Mouse (Mus musculus): ENCODE measurements around the gene Zfr. TPM values are rescaled to one million over a fixed set of nuclear protein-coding genes. Genes with fewer than 3 reads are reported as not detected.

Zfr gene
- polyA plus RNA-seq (2016; fragmentation: Nextera tagmentation; extraction: Ambion mirVana): 120 and 122 TPM in 2 replicates

DNA sequence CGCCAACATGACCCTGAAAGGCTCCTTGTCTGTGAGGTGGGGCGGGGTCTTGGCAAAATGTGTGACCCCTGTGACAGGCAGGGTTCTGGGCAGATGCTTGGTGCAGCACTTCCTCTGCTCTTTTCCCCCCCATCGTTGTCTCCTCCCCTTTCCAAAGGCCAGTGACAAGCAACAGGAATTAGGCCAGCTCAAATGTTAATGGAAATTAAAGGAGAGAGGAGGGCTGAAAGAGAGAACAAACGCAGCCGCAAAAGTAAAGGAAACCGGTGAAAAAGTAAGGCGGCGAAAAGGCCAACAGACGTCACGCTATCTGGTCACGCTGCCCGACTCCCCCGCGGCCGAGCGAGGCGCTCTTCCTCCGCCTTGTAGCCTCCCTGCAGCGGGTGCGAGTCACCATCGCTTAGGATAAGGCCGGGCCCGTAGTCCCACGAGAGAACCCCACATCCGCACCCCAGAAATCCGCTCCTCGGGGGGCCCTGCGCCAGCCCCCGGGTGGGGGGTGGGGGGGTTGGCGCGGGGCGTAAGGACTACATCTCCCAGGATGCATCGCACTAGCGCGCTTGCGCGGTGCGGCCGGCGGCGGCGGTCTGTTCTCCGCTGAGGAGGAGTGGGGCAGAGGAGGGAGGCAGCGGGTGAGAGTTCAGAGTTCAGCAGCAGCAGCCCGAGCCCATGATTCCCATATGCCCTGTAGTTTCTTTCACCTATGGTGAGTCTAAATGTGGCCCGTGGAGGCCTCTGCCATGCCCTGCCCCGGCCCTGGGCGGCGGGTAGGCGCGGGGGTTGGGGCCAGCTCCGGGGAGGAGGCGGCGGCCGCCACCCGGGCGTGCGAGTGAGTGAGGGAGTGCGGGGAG lies at the start of gene Zfr:
Gene Zfr, plus strand, starts transcription at position 590 of the 851 bp plus-strand sequence.
- no peaks in the 10 kb centered on the region for H3K27me3 ChIP-seq (ENCODE audit: insufficient read depth, poor library complexity, severe bottlenecking)
- H3K27ac ChIP-seq: peak within 1 kb of the TSS; percentile 100
- no peaks in the 10 kb centered on the region for H3K9me3 ChIP-seq
- under 1% methylated on average over 59 of the region's 59 CpGs for WGBS
- DNase-seq (ENCODE audit: low spot score): peak; percentile 95
- peaks cover 7% of the 10 kb centered on the region for H3K36me3 ChIP-seq
- H3K4me3 ChIP-seq: peak within 1 kb of the TSS; percentile 99
- H3K4me1 ChIP-seq: peaks cover 24% of the 10 kb centered on the region

DNA sequence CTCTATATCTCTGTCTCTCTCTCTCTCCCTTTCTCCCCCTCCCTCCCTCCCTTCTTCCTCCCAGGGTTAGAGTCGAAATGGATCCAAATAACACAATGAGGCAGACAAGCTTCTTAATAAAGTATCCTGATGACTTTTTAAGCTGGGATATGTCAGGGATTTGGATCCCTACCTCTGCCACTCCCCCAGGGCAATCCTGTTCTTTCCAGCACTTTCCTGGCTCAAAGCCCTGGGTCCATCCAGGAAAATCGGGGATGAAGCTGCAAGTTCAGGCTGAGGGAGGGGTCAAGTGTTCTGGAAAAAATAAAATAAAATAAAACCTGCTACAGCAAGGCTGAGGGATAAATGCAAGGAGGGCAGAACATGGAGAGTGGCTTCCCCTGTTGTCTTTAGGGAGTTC lies 49.7 kb upstream of the Zfr start:
- no peak for DNase-seq (ENCODE audit: low spot score)
- H3K36me3 ChIP-seq: no peaks in the 10 kb centered on the region
- H3K27me3 ChIP-seq (ENCODE audit: insufficient read depth, poor library complexity, severe bottlenecking): no peaks in the 10 kb centered on the region
- peaks cover 10% of the 10 kb centered on the region; the same call in 1 of the 2 replicates for H3K4me1 ChIP-seq
- H3K9me3 ChIP-seq: 0 out of 2 replicates have a peak, but pooled peaks cover 5% of the 10 kb centered on the region
- no peak overlapping the region for H3K4me3 ChIP-seq
- 60% methylated on average over 2 of the region's 2 CpGs for WGBS
- peak overlapping the region; percentile 59 for H3K27ac ChIP-seq

DNA sequence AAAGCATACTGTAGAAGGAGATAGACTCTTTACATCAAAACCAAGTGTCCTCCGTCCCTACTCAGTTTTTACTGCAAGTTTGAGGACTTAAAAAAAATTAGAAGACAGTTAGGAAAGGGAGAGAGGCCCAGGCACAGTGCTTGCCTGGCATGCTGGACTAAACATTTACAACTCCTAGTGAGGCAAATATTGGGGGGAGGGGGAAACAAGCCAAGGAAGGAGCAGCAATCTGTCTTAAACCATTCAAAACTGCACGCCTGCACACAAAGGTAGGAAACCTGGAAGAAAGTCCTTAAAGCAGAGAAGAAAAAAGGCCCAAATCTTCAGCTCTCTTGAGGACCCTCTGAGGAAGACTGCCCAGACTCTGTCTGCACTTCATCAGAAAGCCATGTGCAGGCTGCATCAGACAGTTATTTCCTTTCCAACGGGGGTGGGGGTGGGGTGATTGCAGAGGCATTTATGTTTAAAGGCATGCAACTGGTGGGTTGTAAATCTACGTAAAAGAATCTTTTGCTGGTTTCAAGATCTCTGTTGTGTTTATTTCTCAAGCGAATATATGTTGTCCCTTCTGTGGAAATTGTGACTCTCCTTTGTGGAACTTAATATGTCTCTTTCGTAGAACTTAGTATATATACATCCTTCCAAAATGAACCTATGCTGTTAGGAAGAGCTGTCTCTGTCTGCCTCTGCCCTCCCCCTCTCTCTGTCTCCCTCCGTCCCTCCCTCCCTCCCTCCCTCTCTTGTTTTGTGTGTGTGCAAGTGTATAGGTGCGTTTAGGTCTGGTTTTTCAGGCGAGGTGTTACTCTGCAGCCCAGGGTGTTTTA lies 49.0 kb upstream of the Zfr start:
- Histone ChIP-seq H3K27me3 (ENCODE audit: insufficient read depth, poor library complexity, severe bottlenecking) (no peaks in the 10 kb centered on the region), H3K27ac (peak overlapping the region; percentile 59; the same call in 1 of the 2 replicates), H3K36me3 (no peaks in the 10 kb centered on the region), H3K9me3 (0 out of 2 replicates have a peak, but pooled peaks cover 5% of the 10 kb centered on the region), H3K4me1 (peaks cover 10% of the 10 kb centered on the region; the same call in 1 of the 2 replicates), H3K4me3 (no peak overlapping the region)
- WGBS: 51% methylated on average over 9 of the region's 9 CpGs
- no peak for DNase-seq (ENCODE audit: low spot score)

DNA sequence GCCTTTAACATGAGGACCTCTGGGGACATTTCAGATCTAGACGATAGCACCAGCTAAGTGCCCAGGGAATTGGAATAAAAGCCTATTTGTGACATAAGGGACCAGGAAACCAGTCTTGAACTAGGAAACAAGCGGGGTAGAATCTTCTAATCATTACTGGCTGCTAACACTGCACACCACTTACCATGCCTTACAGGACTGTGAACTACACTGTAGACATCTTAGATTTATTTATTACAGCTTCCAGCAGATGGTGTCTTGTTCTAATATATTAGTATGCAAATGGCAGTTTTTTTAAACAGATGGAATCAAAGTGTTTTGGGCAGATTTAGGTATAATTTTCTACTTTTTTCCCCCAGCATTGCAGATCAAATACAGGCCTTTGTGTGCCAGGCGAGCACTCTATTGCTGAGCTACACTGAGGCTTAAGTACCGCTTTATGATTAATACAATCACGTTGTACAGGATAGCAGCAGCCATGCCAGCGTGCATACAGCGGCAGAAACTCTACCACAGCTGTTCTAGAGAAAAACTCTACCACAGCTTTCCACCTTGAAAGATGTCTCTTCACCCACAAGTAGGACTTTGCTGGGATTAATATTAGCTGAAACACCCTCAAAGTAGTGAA lies 44.8 kb upstream of the Zfr start:
- H3K4me3 ChIP-seq: no peak overlapping the region
- WGBS: 85% methylated on average over 7 of the region's 7 CpGs
- no peaks in the 10 kb centered on the region for H3K36me3 ChIP-seq
- no peak for DNase-seq (ENCODE audit: low spot score)
- no peak overlapping the region for H3K27ac ChIP-seq
- no peaks in the 10 kb centered on the region for H3K27me3 ChIP-seq (ENCODE audit: insufficient read depth, poor library complexity, severe bottlenecking)
- H3K4me1 ChIP-seq: peaks cover 10% of the 10 kb centered on the region; the same call in 1 of the 2 replicates
- 0 out of 2 replicates have a peak, but pooled peaks cover 5% of the 10 kb centered on the region for H3K9me3 ChIP-seq

DNA sequence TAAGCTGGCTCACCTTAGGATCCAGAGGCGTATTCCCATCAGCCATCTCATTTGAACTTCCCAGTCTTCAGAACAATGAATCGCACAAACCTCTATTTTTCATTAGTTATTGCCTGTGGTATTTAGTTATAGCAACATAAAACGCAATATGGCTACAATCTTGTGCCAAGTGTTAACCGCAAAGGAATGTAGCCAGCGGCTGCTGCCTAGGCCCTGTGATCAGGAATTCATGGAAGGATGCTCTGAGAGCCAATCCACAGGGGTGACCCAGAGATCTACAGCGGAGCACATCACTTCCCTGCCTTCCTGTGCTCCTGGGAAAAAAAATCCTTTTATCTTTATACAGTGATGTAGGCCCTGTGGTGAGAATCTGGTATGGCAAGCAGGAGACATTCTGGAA lies 43.2 kb upstream of the Zfr start:
- no peak overlapping the region for H3K27ac ChIP-seq
- 87% methylated on average over 6 of the region's 6 CpGs for WGBS
- no peaks in the 10 kb centered on the region for H3K4me1 ChIP-seq
- no peaks in the 10 kb centered on the region for H3K36me3 ChIP-seq
- no peaks in the 10 kb centered on the region for H3K27me3 ChIP-seq (ENCODE audit: insufficient read depth, poor library complexity, severe bottlenecking)
- no peak for DNase-seq (ENCODE audit: low spot score)
- H3K9me3 ChIP-seq: 0 out of 2 replicates have a peak, but pooled peaks cover 5% of the 10 kb centered on the region
- no peak overlapping the region for H3K4me3 ChIP-seq

DNA sequence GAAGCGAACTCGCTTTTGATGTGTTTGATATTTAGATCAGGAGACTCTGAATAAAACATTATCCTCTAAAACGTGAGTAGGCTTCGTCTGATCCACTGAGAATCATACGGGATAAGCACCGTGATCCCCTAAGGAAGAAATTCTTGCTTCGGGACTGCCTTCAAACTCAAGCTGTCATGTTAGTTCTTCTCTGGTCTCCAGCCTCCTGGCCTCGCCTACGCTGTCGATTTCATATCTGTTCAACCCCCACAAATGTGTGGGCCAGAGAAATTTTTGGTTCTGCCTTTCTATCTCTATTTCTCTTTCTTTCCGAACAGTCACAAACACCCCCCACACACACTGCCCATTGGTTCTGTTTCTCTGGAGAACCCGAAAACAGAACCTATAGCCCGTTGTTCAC lies 35.3 kb upstream of the Zfr start:
- H3K27ac ChIP-seq: no peak overlapping the region
- H3K4me1 ChIP-seq: 0 out of 2 replicates have a peak, but pooled peaks cover 4% of the 10 kb centered on the region
- no peaks in the 10 kb centered on the region for H3K36me3 ChIP-seq
- H3K27me3 ChIP-seq (ENCODE audit: insufficient read depth, poor library complexity, severe bottlenecking): no peaks in the 10 kb centered on the region
- no peak for DNase-seq (ENCODE audit: low spot score)
- H3K4me3 ChIP-seq: no peak overlapping the region
- 85% methylated on average over 13 of the region's 13 CpGs for WGBS
- H3K9me3 ChIP-seq: no peaks in the 10 kb centered on the region

DNA sequence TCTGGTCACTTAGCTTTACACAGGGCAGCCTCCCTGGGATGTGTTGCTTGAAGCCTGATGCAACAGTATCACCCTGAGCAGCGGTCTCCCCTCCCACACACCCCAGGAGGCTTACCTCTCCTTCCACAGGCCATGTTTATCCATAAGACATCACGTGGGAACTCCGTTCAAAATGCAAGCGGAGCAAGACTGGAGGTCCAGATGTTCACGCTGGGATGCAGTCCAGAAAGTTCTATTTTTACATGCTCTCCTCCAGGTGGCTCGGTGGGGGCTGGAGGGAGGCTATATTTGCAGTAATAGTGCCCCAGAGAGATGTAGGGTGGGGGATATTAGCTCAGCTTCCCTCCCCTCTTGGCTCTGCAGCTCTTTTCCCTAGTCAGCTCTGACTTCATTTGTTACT lies 33.5 kb upstream of the Zfr start:
- Histone ChIP-seq H3K36me3 (no peaks in the 10 kb centered on the region), H3K9me3 (no peaks in the 10 kb centered on the region), H3K27ac (no peak overlapping the region), H3K4me3 (no peak overlapping the region), H3K4me1 (0 out of 2 replicates have a peak, but pooled peaks cover 4% of the 10 kb centered on the region), H3K27me3 (ENCODE audit: insufficient read depth, poor library complexity, severe bottlenecking) (no peaks in the 10 kb centered on the region)
- WGBS: 69% methylated on average over 6 of the region's 6 CpGs
- no peak for DNase-seq (ENCODE audit: low spot score)

DNA sequence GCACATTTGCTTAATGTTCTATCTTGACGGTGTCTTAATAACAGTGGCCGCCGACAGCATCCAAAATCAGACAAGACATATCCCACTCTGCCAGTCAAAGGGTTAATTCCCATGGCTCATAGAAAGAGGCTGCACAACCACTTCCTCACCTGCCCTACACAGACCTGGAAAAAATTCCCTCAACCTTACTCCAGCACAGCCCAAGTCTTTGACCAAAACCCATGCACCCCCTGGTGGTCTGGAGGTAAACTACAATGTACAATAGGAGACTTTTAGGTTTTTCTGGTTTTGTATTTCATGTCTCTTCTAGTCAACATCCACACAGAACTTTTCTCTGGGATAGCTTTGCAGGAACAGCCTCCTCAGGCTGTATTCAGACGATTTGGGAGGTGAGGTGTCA lies 32.8 kb upstream of the Zfr start:
- DNase-seq (ENCODE audit: low spot score): no peak
- Histone ChIP-seq H3K27me3 (ENCODE audit: insufficient read depth, poor library complexity, severe bottlenecking) (no peaks in the 10 kb centered on the region), H3K4me1 (0 out of 2 replicates have a peak, but pooled peaks cover 4% of the 10 kb centered on the region), H3K4me3 (no peak overlapping the region), H3K27ac (no peak overlapping the region), H3K9me3 (no peaks in the 10 kb centered on the region), H3K36me3 (no peaks in the 10 kb centered on the region)
- WGBS: 71% methylated on average over 4 of the region's 4 CpGs

DNA sequence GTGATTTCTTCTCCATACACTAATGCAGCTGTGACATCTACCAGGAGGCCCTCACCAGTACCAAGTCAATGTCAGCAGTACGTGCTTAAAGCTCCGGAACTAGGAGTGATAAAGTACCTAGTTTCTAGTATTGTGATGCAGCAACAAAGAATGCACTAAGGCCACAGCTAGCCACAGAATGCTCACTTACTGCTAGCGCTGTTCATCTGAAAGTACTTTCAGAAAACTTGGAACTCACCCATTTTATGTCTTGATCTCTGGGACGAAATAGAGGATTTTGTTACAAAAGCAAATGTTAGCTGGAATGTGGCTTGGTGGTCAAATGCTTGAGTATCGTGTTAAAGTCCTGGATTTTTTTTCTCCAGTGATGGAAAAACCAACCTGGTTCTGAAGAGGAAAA lies 30.0 kb upstream of the Zfr start:
- no peak for DNase-seq (ENCODE audit: low spot score)
- no peaks in the 10 kb centered on the region for H3K9me3 ChIP-seq
- no peak overlapping the region for H3K4me3 ChIP-seq
- H3K27ac ChIP-seq: no peak overlapping the region
- H3K27me3 ChIP-seq (ENCODE audit: insufficient read depth, poor library complexity, severe bottlenecking): no peaks in the 10 kb centered on the region
- H3K36me3 ChIP-seq: no peaks in the 10 kb centered on the region
- WGBS: 72% methylated on average over 5 of the region's 5 CpGs
- 0 out of 2 replicates have a peak, but pooled peaks cover 4% of the 10 kb centered on the region for H3K4me1 ChIP-seq

DNA sequence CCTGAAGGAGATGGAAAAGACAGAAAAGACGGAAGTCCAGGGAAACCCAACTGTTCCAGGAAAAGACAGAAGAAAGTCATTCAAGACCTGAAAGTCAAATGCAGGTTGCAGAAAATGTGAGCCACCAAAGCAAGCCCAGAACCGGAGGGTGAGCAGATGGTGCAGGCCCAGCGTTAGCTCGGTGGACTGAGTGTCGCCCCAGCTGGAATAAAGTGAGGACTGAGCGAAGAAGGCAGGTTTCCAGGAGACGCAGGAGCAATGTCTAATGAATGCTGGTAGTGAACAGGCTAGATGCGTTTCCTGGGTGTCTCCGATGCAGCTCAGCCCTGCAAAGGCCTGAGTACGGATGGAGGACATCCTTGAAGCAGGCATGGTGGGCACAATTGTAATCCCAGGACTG lies 29.5 kb upstream of the Zfr start:
- Histone ChIP-seq H3K27me3 (ENCODE audit: insufficient read depth, poor library complexity, severe bottlenecking) (no peaks in the 10 kb centered on the region), H3K27ac (no peak overlapping the region), H3K4me3 (no peak overlapping the region), H3K9me3 (no peaks in the 10 kb centered on the region), H3K4me1 (0 out of 2 replicates have a peak, but pooled peaks cover 4% of the 10 kb centered on the region), H3K36me3 (no peaks in the 10 kb centered on the region)
- WGBS: 82% methylated on average over 10 of the region's 10 CpGs
- no peak for DNase-seq (ENCODE audit: low spot score)

DNA sequence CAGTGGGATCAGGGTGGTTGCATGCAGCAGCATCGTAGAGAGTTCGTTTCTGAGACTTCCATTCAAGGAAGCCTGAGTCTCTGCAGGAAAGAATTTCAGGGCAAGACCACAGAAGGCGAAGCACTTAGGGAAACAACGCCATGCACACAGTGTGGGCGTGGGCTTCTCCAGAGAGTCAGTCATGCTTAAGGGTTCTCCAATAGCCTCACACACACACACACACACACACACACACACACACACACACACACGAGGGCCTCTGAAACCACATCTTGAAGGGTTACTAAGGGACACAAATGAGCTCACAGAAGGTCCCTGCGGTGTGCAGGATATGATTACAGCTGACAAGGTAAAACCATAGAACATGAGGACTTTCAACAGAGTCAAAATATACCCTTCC lies 27.5 kb upstream of the Zfr start:
- no peaks in the 10 kb centered on the region for H3K4me1 ChIP-seq
- H3K27ac ChIP-seq: no peak overlapping the region
- 68% methylated on average over 7 of the region's 7 CpGs for WGBS

DNA sequence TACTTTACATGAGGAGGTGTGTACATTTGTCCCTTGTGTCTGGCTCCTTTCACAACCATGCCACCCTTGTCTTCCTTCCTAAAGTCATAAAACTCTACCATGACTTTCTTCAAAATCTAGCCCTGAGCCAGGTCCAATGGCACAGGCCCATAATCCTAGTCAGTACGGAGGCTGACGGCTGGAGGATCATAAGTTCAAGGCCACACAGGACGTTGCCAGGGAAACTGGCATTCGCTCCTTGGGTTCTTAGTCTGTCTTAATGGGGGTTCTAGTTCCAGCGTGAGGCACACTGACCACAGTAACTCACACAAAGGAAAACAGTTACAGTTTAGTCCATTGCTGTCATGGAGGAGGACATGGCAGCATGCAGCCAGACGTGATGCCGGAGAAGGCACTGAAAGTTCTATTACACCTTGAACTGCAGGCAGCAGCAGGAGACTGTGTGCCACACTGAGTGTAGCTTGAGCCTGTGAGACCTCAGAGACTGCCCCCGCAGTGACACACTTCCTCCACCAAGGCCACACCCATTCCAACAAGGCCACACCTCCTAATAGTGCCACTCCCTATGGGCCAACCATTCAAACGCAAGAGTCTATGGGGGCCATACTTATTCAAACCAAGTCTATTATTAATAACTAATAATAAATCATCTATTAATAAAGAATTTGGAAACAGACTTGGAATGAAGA lies 26.5 kb upstream of the Zfr start:
- no peaks in the 10 kb centered on the region for H3K9me3 ChIP-seq
- H3K36me3 ChIP-seq: no peaks in the 10 kb centered on the region
- no peak for DNase-seq (ENCODE audit: low spot score)
- no peak overlapping the region for H3K4me3 ChIP-seq
- no peak overlapping the region for H3K27ac ChIP-seq
- no peaks in the 10 kb centered on the region for H3K4me1 ChIP-seq
- no peaks in the 10 kb centered on the region for H3K27me3 ChIP-seq (ENCODE audit: insufficient read depth, poor library complexity, severe bottlenecking)
- 91% methylated on average over 9 of the region's 9 CpGs for WGBS

More for the DNA sequence above, 27.5 kb upstream of the Zfr start:
- DNase-seq (ENCODE audit: low spot score): no peak
- no peak overlapping the region for H3K4me3 ChIP-seq
- no peaks in the 10 kb centered on the region for H3K36me3 ChIP-seq
- H3K9me3 ChIP-seq: no peaks in the 10 kb centered on the region
- H3K27me3 ChIP-seq (ENCODE audit: insufficient read depth, poor library complexity, severe bottlenecking): no peaks in the 10 kb centered on the region
